Mouse (Mus musculus): ENCODE data around the gene Atxn1. TPM values are rescaled to one million over a fixed set of nuclear protein-coding genes. Genes with fewer than 3 reads are reported as not detected.

Atxn1 gene
- total and polyA plus RNA-seq, 3 experiments = 0.39 to 1.1 TPM; not detected in 1

DNA sequence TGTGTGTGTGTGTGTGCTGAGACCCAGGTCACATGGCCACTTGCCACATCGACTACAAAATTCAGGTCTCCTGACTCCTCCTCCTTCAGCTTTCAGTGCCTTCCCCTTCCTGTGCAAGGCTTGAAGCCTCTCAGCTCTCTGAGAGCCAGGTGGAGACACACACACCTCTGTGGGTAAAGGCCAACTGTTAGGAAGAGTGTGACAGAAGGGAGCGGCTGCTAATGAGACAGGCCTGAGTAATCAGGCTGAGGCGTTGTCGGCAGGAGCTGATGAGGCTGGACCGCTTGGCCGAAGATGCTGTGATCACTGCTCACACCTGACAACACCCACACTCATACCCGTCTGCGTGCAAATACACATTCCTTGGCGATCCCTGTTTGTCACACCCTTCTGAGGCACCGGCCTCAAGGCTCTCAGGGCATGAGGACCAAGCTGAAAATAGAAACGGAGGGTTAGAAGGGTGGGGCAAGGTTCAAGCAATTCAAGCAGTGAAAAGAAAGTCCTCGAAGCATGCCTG, 269.8 kb downstream of the Atxn1 start:
- Histone ChIP-seq H3K27ac (ENCODE audit: control insufficient read depth, low read depth, low read length) (no peak overlapping the region), H3K79me2 (ENCODE audit: control insufficient read depth, insufficient read depth, low read length, poor library complexity) (no peaks in the 10 kb centered on the region), H3K9ac (ENCODE audit: control insufficient read depth, low read depth, low read length, poor library complexity, severe bottlenecking) (no peak overlapping the region), H3K4me3 (ENCODE audit: control insufficient read depth in 1 of 2, insufficient read depth in 1 of 2, low read depth in 2 of 2, low read length in 2 of 2) (no peak overlapping the region), H3K27me3 (ENCODE audit: control insufficient read depth in 1 of 2, insufficient read depth in 2 of 2, low read length in 2 of 2) (no peaks in the 10 kb centered on the region), H3K9me3 (replicated peaks; ENCODE audit: insufficient read depth, low read length) (no peaks in the 10 kb centered on the region), H3K36me3 (ENCODE audit: control insufficient read depth in 1 of 2, insufficient read depth in 2 of 2, low read length in 2 of 2) (peaks cover 0 to 16% of the 10 kb centered on the region in 2 experiments; a peak in 2 of 4 replicates), H3K4me1 (ENCODE audit: control insufficient read depth in 1 of 2, insufficient read depth in 2 of 2, low read length in 2 of 2) (peaks cover 7 to 19% of the 10 kb centered on the region in 2 experiments)
- TF ChIP-seq TBP (IDR thresholded peaks at IDR 0.05; ENCODE audit: low read depth, low read length) = no peak
- no peak for TF ChIP-seq SIN3A (IDR thresholded peaks at IDR 0.05; ENCODE audit: low read length)
- no peak for TF ChIP-seq RAD21 (IDR thresholded peaks at IDR 0.05; ENCODE audit: low read depth, low read length)
- TF ChIP-seq POLR2AphosphoS2 (IDR thresholded peaks at IDR 0.05; ENCODE audit: low read length) = no peak
- TF ChIP-seq MAZ (IDR thresholded peaks at IDR 0.05; ENCODE audit: low read depth, low read length) = no peak
- no peak for TF ChIP-seq POLR2A (IDR thresholded peaks at IDR 0.05; ENCODE audit: control insufficient read depth in 1 of 2, insufficient read depth in 1 of 2, low read depth in 1 of 2, low read length in 2 of 2, poor library complexity in 1 of 2)
- no peak for TF ChIP-seq GATA1 (IDR thresholded peaks at IDR 0.05; ENCODE audit: low read depth, low read length)
- no peak for TF ChIP-seq MXI1 (IDR thresholded peaks at IDR 0.05; ENCODE audit: low read depth, low read length)
- no peak for TF ChIP-seq SMC3 (IDR thresholded peaks at IDR 0.05; ENCODE audit: low read depth, low read length)
- no peak for TF ChIP-seq MEF2A (IDR thresholded peaks at IDR 0.05; ENCODE audit: extremely low read depth, insufficient replicate concordance, low read depth, low read length, poor library complexity, severe bottlenecking)
- TF ChIP-seq E2F4 (IDR thresholded peaks at IDR 0.05; ENCODE audit: borderline replicate concordance, low read depth, low read length) = no peak
- TF ChIP-seq GABPA (IDR thresholded peaks at IDR 0.05; ENCODE audit: low read depth, low read length) = no peak
- no peak for TF ChIP-seq HCFC1 (IDR thresholded peaks at IDR 0.05; ENCODE audit: low read depth, low read length)
- TF ChIP-seq MYC (IDR thresholded peaks at IDR 0.05; ENCODE audit: low read depth, low read length) = no peak
- no peak for TF ChIP-seq CHD2 (IDR thresholded peaks at IDR 0.05; ENCODE audit: low read length)
- no peak for DNase-seq (ENCODE audit: low read depth, low spot score)

DNA sequence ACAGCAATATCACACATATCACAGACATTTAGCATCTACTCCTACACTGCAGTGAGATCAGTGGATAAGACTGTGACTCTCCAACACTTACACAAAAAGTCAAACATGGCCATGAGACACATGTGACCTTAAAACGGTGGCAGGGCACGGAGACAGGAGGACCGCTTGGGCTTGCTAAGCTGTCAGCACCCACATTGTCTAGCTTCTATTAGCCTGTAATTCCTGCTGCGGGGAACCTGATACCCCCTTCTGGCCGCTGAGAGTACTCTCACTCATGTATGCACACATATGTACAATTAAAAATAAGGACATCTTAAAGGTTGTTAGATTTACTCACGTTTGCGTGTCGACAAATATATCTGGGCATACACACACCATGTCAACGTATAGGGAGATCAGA, 270.9 kb downstream of the Atxn1 start:
- peaks cover 0 to 16% of the 10 kb centered on the region in 2 experiments; a peak in 2 of 4 replicates for H3K36me3 ChIP-seq (ENCODE audit: control insufficient read depth in 1 of 2, insufficient read depth in 2 of 2, low read length in 2 of 2)
- no peaks in the 10 kb centered on the region for H3K27me3 ChIP-seq (ENCODE audit: control insufficient read depth in 1 of 2, insufficient read depth in 2 of 2, low read length in 2 of 2)
- H3K27ac ChIP-seq (ENCODE audit: control insufficient read depth, low read depth, low read length) = peak overlapping the region; percentile 86
- H3K79me2 ChIP-seq (ENCODE audit: control insufficient read depth, insufficient read depth, low read length, poor library complexity) = no peaks in the 10 kb centered on the region
- peak; percentile 15 for TF ChIP-seq RAD21 (IDR thresholded peaks at IDR 0.05; ENCODE audit: low read depth, low read length)
- TF ChIP-seq BHLHE40 (IDR thresholded peaks at IDR 0.05; ENCODE audit: borderline replicate concordance, low read depth, low read length) = no peak
- no peak for TF ChIP-seq KAT2A (conservative IDR thresholded peaks at IDR 0.05; ENCODE audit: low read depth, low read length)
- no peak for TF ChIP-seq HCFC1 (IDR thresholded peaks at IDR 0.05; ENCODE audit: low read depth, low read length)
- no peak for TF ChIP-seq MAX (IDR thresholded peaks at IDR 0.05; ENCODE audit: low read length)
- TF ChIP-seq ELF1 (IDR thresholded peaks at IDR 0.05; ENCODE audit: low read depth, low read length) = no peak
- no peak for TF ChIP-seq POLR2AphosphoS2 (IDR thresholded peaks at IDR 0.05; ENCODE audit: low read length)
- TF ChIP-seq SIN3A (IDR thresholded peaks at IDR 0.05; ENCODE audit: low read length) = no peak
- peak; percentile 43 for TF ChIP-seq SMC3 (IDR thresholded peaks at IDR 0.05; ENCODE audit: low read depth, low read length)
- peak in 2 of 3 experiments; percentile 35 to 38; a peak in 4 of 6 replicates for TF ChIP-seq CTCF (IDR thresholded peaks at IDR 0.05 in 2 of 3, conservative IDR thresholded peaks at IDR 0.05 in 1 of 3; ENCODE audit: control insufficient read depth in 1 of 3, insufficient read depth in 1 of 3, low read depth in 2 of 3, low read length in 3 of 3, poor library complexity in 1 of 3, severe bottlenecking in 1 of 3)
- no peak for TF ChIP-seq MAZ (IDR thresholded peaks at IDR 0.05; ENCODE audit: low read depth, low read length)
- no peak for TF ChIP-seq USF1 (IDR thresholded peaks at IDR 0.05; ENCODE audit: low read depth, low read length)
- peak; percentile 73 for DNase-seq (ENCODE audit: low read depth, low spot score)
- no peak overlapping the region; the same call in 1 of the 2 replicates for H3K9ac ChIP-seq (ENCODE audit: control insufficient read depth, low read depth, low read length, poor library complexity, severe bottlenecking)
- no peak overlapping the region; a peak in 1 of 4 replicates for H3K4me3 ChIP-seq (ENCODE audit: control insufficient read depth in 1 of 2, insufficient read depth in 1 of 2, low read depth in 2 of 2, low read length in 2 of 2)
- no peaks in the 10 kb centered on the region for H3K9me3 ChIP-seq (replicated peaks; ENCODE audit: insufficient read depth, low read length)
- peaks cover 7 to 19% of the 10 kb centered on the region in 2 experiments for H3K4me1 ChIP-seq (ENCODE audit: control insufficient read depth in 1 of 2, insufficient read depth in 2 of 2, low read length in 2 of 2)
